Mouse (Mus musculus): ENCODE results near the gene Cdhr5. TPM values are rescaled to one million over a fixed set of nuclear protein-coding genes. Genes with fewer than 3 reads are reported as not detected.
A peak's percentile ranks its signal among the peaks of the same experiment; 100 is the strongest.

Cdhr5 gene
- polyA plus RNA-seq, 1 experiment from 2014 or later, result 1.6 TPM

DNA sequence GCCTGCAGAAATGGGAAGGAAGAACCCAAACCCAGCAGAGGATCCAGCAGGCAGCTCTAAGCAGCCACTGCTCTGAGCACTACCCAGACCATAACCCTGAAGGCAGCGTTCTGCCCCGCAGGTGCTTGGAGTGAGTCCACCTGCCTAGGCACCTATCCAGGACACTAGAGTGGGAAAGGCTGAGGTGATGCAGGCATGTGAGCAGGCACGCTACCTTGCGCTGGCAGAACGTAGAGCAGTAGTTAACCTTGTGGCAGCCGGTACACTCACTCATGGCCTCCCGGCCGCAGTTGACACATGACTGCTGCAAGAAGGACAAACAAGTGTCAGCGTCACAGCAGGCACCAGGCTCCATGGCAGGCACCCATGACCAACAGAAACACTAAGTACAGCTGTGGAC, 24.8 kb upstream of the Cdhr5 start:
- no peak overlapping the region for H3K4me3 ChIP-seq (ENCODE audit: low read depth, low read length)
- ATAC-seq (ENCODE audit: insufficient number of reproducible peaks, insufficient read depth, low FRiP score, low read depth), result no peak
- H3K27ac ChIP-seq (ENCODE audit: low read length), result no peak overlapping the region
- H3K4me2 ChIP-seq (replicated peaks; ENCODE audit: low read depth, low read length), result no peak overlapping the region
- H3K4me1 ChIP-seq (ENCODE audit: control insufficient read depth, insufficient read depth, low read length), result no peaks in the 10 kb centered on the region
- no peak overlapping the region for H3K9ac ChIP-seq (replicated peaks; ENCODE audit: low read depth, low read length)
- no peaks in the 10 kb centered on the region for H3K27me3 ChIP-seq (ENCODE audit: control insufficient read depth, insufficient read depth, low read length)
- H3K9me3 ChIP-seq (ENCODE audit: control insufficient read depth, low read depth, low read length), result no peaks in the 10 kb centered on the region
- 96% methylated on average over 9 of the region's 9 CpGs for WGBS
- peaks cover 57% of the 10 kb centered on the region for H3K36me3 ChIP-seq (ENCODE audit: control insufficient read depth, insufficient read depth, low read length)

DNA sequence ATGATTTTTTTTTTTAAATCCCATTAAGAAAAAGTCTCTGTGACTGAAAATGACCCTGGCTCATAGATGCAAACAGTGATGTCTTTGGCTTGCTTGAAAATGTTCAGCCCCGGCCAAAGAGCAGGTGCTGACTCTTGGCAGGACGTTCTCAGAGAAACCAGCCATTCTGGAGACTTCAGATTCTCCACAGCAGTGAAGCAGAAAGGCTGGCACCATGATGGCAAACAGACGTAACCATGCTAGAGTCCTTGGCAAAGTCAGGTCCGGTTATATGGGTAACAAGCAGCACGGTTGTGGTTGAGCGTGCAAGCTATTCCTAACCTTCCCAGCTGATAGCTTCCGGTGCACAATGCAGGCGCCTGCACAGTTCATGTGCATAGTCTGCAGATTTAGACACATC, 22.6 kb upstream of the Cdhr5 start:
- Histone ChIP-seq H3K36me3 (ENCODE audit: control insufficient read depth, insufficient read depth, low read length) (peaks cover 37% of the 10 kb centered on the region), H3K4me2 (replicated peaks; ENCODE audit: low read depth, low read length) (no peak overlapping the region), H3K27ac (ENCODE audit: low read length) (no peak overlapping the region), H3K27me3 (ENCODE audit: control insufficient read depth, insufficient read depth, low read length) (peaks cover 12% of the 10 kb centered on the region; the same call in 1 of the 2 replicates), H3K4me1 (ENCODE audit: control insufficient read depth, insufficient read depth, low read length) (0 out of 2 replicates have a peak, but pooled peaks cover 6% of the 10 kb centered on the region), H3K9ac (replicated peaks; ENCODE audit: low read depth, low read length) (no peak overlapping the region), H3K4me3 (ENCODE audit: low read depth, low read length) (no peak overlapping the region), H3K9me3 (ENCODE audit: control insufficient read depth, low read depth, low read length) (no peaks in the 10 kb centered on the region)
- WGBS, result 94% methylated on average over 8 of the region's 8 CpGs
- no peak for ATAC-seq (ENCODE audit: insufficient number of reproducible peaks, insufficient read depth, low FRiP score, low read depth)

DNA sequence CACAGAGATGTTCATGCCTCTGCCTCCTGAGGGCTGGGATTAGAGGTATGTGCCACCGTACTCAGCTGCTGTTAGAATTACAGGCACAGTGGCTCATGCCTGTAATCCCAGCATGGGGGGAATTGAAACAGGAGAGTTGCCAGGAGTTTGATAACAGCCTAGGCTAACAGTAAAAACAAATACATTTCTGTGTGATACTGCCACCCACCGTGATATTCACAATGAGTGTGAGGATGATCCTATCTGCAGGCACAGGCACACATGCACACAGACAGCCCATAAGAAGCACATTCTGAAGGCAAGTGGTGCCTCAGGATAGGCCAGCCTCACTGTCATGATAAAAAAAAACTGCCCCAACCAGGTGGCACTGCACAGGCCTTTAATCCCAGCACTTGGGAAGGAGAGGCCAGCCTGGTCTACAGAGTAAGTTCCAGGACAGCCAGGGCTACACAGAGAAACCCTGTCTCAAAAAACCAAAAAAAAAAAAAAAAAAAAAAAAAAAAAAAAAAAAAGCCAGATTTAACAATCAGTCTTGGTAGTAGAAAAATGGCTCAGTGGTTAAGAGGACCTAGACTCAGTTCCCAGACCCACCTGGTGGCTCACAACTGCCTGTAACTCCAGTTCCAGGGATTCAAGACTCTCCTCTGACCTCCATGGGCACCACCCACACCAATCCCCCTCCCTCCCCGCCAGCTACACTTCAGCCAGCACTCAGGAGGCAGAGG, 21.5 kb upstream of the Cdhr5 start:
- Histone ChIP-seq H3K27ac (ENCODE audit: low read length) (no peak overlapping the region), H3K36me3 (ENCODE audit: control insufficient read depth, insufficient read depth, low read length) (peaks cover 29% of the 10 kb centered on the region), H3K4me1 (ENCODE audit: control insufficient read depth, insufficient read depth, low read length) (0 out of 2 replicates have a peak, but pooled peaks cover 13% of the 10 kb centered on the region), H3K9ac (replicated peaks; ENCODE audit: low read depth, low read length) (no peak overlapping the region), H3K4me3 (ENCODE audit: low read depth, low read length) (no peak overlapping the region), H3K27me3 (ENCODE audit: control insufficient read depth, insufficient read depth, low read length) (peaks cover 20% of the 10 kb centered on the region), H3K4me2 (replicated peaks; ENCODE audit: low read depth, low read length) (no peak overlapping the region), H3K9me3 (ENCODE audit: control insufficient read depth, low read depth, low read length) (no peaks in the 10 kb centered on the region)
- no peak for ATAC-seq (ENCODE audit: insufficient number of reproducible peaks, insufficient read depth, low FRiP score, low read depth)
- WGBS, result 72% methylated on average over 3 of the region's 3 CpGs

DNA sequence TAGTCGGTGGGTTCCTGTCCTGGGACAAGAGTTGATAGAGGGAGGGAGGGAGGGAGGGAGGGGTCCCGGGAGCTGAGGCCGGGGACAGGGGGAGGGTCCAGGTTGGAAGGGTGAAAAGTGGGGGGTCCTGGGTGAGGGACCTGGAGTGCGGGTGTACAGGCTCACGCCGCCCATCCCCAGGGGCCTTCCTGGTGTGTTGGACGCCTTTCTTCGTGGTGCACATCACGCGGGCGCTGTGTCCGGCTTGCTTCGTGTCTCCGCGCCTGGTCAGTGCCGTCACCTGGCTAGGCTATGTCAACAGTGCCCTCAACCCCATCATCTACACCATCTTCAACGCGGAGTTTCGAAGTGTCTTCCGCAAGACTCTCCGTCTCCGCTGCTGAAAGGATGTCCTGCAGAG, 17.9 kb upstream of the Cdhr5 start:
- Histone ChIP-seq H3K27ac (ENCODE audit: low read length) (no peak overlapping the region), H3K9me3 (ENCODE audit: control insufficient read depth, low read depth, low read length) (no peaks in the 10 kb centered on the region), H3K4me2 (replicated peaks; ENCODE audit: low read depth, low read length) (peak overlapping the region; percentile 74), H3K4me3 (ENCODE audit: low read depth, low read length) (peak overlapping the region; percentile 33), H3K36me3 (ENCODE audit: control insufficient read depth, insufficient read depth, low read length) (0 out of 2 replicates have a peak, but pooled peaks cover 8% of the 10 kb centered on the region), H3K9ac (replicated peaks; ENCODE audit: low read depth, low read length) (no peak overlapping the region), H3K4me1 (ENCODE audit: control insufficient read depth, insufficient read depth, low read length) (0 out of 2 replicates have a peak, but pooled peaks cover 13% of the 10 kb centered on the region), H3K27me3 (ENCODE audit: control insufficient read depth, insufficient read depth, low read length) (peaks cover 31% of the 10 kb centered on the region)
- ATAC-seq (ENCODE audit: insufficient number of reproducible peaks, insufficient read depth, low FRiP score, low read depth), result no peak
- 12% methylated on average over 22 of the region's 22 CpGs for WGBS

DNA sequence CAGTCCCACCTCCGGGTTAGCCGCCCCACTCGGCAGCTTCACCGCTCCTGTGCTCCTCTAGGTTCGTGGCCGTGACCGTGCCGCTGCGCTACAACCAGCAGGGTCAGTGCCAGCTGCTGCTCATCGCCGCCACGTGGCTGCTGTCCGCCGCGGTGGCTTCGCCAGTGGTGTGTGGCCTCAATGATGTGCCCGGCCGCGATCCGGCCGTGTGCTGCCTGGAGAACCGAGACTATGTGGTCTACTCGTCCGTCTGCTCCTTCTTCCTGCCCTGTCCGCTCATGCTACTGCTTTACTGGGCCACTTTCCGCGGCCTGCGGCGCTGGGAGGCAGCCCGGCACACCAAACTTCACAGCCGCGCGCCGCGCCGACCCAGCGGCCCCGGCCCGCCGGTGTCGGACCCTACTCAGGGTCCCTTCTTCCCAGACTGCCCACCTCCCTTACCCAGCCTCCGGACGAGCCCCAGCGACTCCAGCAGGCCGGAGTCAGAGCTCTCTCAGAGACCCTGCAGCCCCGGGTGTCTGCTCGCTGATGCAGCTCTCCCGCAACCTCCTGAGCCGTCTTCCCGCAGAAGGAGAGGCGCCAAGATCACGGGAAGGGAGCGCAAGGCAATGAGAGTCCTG, 17.4 kb upstream of the Cdhr5 start:
- WGBS, result under 1% methylated on average over 52 of the region's 53 CpGs
- Histone ChIP-seq H3K9ac (replicated peaks; ENCODE audit: low read depth, low read length) (no peak overlapping the region; the same call in 1 of the 2 replicates), H3K27ac (ENCODE audit: low read length) (no peak overlapping the region), H3K27me3 (ENCODE audit: control insufficient read depth, insufficient read depth, low read length) (peaks cover 31% of the 10 kb centered on the region), H3K9me3 (ENCODE audit: control insufficient read depth, low read depth, low read length) (no peaks in the 10 kb centered on the region), H3K4me1 (ENCODE audit: control insufficient read depth, insufficient read depth, low read length) (0 out of 2 replicates have a peak, but pooled peaks cover 13% of the 10 kb centered on the region), H3K36me3 (ENCODE audit: control insufficient read depth, insufficient read depth, low read length) (0 out of 2 replicates have a peak, but pooled peaks cover 4% of the 10 kb centered on the region), H3K4me3 (ENCODE audit: low read depth, low read length) (peak overlapping the region; percentile 33), H3K4me2 (replicated peaks; ENCODE audit: low read depth, low read length) (peak overlapping the region; percentile 74)
- ATAC-seq (ENCODE audit: insufficient number of reproducible peaks, insufficient read depth, low FRiP score, low read depth), result no peak

DNA sequence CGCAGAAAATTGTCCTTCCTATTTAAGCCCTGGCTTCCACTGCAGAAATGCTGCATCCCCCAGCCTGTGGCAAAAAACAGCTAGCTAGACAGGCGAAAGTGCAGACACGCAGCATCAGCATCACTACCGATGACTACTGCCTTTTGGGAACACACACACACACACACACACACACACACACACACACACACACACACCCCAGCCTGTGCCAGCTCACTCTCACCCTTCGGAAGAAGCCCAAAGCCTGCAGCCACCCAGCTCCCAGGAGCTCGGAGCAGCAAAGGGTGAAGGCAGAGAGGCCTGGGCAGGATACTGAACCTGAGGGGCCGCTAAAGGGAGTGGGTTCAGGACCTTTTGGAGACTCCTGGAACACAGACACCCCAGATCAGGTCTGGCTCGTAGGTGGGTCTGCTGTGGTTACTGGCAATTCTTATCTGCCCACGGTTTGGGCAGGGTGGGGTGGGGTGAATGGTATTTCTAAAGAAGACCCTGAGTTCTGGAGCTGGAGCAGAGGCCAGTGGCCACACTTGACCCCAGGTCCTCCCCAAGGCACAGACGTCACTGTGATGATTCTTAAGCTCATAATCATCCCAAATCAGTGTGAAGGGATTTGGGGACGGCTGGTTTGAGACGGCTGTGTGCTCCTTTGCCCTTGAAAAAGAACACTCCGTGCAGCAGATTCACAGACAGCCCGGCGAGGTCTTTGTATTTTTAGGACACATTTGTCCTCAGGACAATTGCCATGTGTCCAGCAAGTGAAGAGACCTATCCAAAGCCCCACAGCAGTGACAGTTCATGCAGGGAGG, 16.2 kb upstream of the Cdhr5 start:
- Histone ChIP-seq H3K9me3 (ENCODE audit: control insufficient read depth, low read depth, low read length) (no peaks in the 10 kb centered on the region), H3K27me3 (ENCODE audit: control insufficient read depth, insufficient read depth, low read length) (peaks cover 31% of the 10 kb centered on the region), H3K4me1 (ENCODE audit: control insufficient read depth, insufficient read depth, low read length) (0 out of 2 replicates have a peak, but pooled peaks cover 13% of the 10 kb centered on the region), H3K4me2 (replicated peaks; ENCODE audit: low read depth, low read length) (no peak overlapping the region), H3K4me3 (ENCODE audit: low read depth, low read length) (no peak overlapping the region), H3K36me3 (ENCODE audit: control insufficient read depth, insufficient read depth, low read length) (0 out of 2 replicates have a peak, but pooled peaks cover 4% of the 10 kb centered on the region), H3K27ac (ENCODE audit: low read length) (no peak overlapping the region), H3K9ac (replicated peaks; ENCODE audit: low read depth, low read length) (no peak overlapping the region)
- WGBS, result 49% methylated on average over 15 of the region's 15 CpGs
- ATAC-seq (ENCODE audit: insufficient number of reproducible peaks, insufficient read depth, low FRiP score, low read depth), result no peak

DNA sequence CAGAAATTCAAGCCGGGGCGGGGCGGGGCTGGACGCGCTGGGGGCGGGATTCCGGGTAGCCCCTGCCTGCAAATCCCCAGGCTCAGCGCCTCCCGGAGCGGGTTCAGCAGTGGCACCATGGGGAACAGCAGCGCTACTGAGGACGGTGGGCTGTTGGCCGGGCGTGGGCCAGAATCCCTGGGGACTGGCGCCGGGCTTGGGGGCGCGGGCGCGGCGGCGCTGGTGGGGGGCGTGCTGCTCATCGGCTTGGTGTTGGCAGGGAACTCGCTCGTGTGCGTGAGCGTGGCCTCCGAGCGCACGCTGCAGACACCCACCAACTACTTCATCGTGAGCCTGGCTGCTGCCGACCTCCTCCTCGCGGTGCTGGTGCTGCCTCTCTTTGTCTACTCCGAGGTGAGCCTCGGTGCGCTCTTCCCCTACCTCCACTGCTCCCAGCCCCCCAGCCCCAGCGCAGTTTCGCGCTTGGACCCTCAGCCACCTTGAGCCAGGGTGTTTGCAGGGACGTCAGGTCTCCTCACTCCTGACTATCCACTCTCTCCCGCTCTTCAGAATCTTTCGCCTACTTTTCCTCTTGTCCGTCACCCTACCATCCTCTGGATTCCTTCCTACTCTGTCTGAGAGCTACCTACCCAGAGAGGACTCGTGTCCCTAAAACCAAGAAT, 15.5 kb upstream of the Cdhr5 start, which contains the start of gene Drd4:
Gene Drd4 (plus strand): TSS at position 86 of the 662 bp plus-strand sequence.
- no peaks in the 10 kb centered on the region for H3K36me3 ChIP-seq (ENCODE audit: control insufficient read depth, insufficient read depth, low read length)
- no peaks in the 10 kb centered on the region for H3K9me3 ChIP-seq (ENCODE audit: control insufficient read depth, low read depth, low read length)
- H3K4me1 ChIP-seq (ENCODE audit: control insufficient read depth, insufficient read depth, low read length), result 0 out of 2 replicates have a peak, but pooled peaks cover 13% of the 10 kb centered on the region
- WGBS, result 3% methylated on average over 44 of the region's 46 CpGs
- H3K27ac ChIP-seq (ENCODE audit: low read length), result no peak within 1 kb of the TSS
- peak within 1 kb of the TSS; percentile 40 for H3K4me3 ChIP-seq (ENCODE audit: low read depth, low read length)
- H3K27me3 ChIP-seq (ENCODE audit: control insufficient read depth, insufficient read depth, low read length), result peaks cover 31% of the 10 kb centered on the region
- peak within 1 kb of the TSS; percentile 85 for H3K4me2 ChIP-seq (replicated peaks; ENCODE audit: low read depth, low read length)
- peak; percentile 79; the same call in 1 of the 2 replicates for ATAC-seq (ENCODE audit: insufficient number of reproducible peaks, insufficient read depth, low FRiP score, low read depth)
- no peak within 1 kb of the TSS for H3K9ac ChIP-seq (replicated peaks; ENCODE audit: low read depth, low read length)

DNA sequence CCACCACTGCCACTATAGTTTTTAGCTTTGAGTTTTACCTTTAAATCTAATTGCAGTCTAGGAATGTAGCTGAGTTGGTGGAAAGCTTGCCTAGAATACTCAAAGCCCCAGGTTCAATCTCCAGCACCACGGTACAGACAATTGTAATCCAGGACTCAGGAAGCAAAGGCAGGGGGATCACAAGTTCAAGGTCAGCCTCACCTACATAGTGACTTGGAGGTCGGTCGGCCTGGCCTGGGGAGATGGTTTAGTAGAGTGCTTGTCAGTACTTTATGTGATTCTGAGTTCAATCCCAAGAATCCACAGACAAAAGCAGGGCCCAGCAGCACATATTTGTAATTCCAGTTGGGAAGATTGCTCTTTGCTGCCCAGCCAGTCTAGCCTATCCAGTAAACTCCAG, 11.5 kb upstream of the Cdhr5 start:
- ATAC-seq (ENCODE audit: insufficient number of reproducible peaks, insufficient read depth, low FRiP score, low read depth), result no peak
- peaks cover 11% of the 10 kb centered on the region for H3K27me3 ChIP-seq (ENCODE audit: control insufficient read depth, insufficient read depth, low read length)
- 70% methylated on average over 3 of the region's 3 CpGs for WGBS
- H3K9ac ChIP-seq (replicated peaks; ENCODE audit: low read depth, low read length), result no peak overlapping the region
- no peak overlapping the region for H3K27ac ChIP-seq (ENCODE audit: low read length)
- no peak overlapping the region for H3K4me2 ChIP-seq (replicated peaks; ENCODE audit: low read depth, low read length)
- no peak overlapping the region for H3K4me3 ChIP-seq (ENCODE audit: low read depth, low read length)
- no peaks in the 10 kb centered on the region for H3K9me3 ChIP-seq (ENCODE audit: control insufficient read depth, low read depth, low read length)
- no peaks in the 10 kb centered on the region for H3K4me1 ChIP-seq (ENCODE audit: control insufficient read depth, insufficient read depth, low read length)
- H3K36me3 ChIP-seq (ENCODE audit: control insufficient read depth, insufficient read depth, low read length), result no peaks in the 10 kb centered on the region

Measured in stomach, embryonic 14.5 days (tissue).